ENCODE assay signal across 7 mouse cellular contexts in the genomic region with DNA sequence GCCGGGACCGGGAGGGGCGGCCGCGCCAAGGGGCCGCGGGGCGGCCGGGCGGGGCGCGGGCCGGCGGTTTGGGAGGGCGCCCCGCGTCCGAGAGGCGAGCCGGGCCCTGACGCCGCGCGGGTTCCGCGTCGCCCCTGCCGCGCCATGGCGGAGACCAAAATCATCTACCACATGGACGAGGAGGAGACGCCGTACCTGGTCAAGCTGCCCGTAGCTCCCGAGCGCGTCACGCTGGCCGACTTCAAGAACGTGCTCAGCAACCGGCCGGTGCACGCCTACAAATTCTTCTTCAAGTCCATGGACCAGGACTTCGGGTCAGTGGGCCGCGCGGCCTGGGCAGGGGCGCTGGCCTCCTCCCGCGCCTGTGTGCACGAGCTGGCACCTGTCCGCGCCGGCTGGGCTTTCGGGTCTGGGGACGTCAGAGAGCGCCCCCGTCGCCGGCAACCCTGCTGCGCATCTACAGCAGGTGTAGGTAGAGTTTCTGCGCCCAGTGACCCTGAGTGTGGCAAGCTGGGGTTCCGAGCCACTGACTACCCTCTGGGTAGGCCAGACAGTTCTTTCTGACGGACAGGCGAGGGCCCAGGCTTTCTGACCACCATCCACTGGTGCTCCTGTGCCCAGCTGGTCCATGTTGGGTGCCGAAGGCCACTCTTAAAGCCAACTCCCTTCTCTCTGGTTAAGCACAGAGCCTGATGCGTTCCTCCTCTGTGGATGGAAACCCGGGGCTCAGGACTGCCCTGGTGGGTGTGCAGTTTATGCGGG. TPM values are rescaled to one million over a fixed set of nuclear protein-coding genes. Genes with fewer than 3 reads are reported as not detected.
DNase-seq lines count a peak whose midpoint lies in the region; ATAC-seq and TF ChIP-seq lines count a peak whose summit lies in the region.

No protein-coding gene starts in this region.

- no peak for DNase-seq in ES-E14 (ENCODE audit: low read depth, low spot score)
- peak; percentile 46 to 55 for DNase-seq in adrenal gland, postnatal 36 days
- peak; percentile 72 for DNase-seq in forebrain, embryonic 11.5 days (ENCODE audit: low spot score)
- DNase-seq in liver, embryonic 11.5 days (ENCODE audit: low spot score): peak; percentile 69
- no peak for DNase-seq in midbrain, postnatal 0 days (ENCODE audit: low spot score)
- peak; percentile 57 to 73 for DNase-seq in thymus, postnatal 36 days

- H3K4me3 ChIP-seq in ES-E14 (ENCODE audit: insufficient read depth in 1 of 2, low read depth in 1 of 2, low read length in 2 of 2, poor library complexity in 1 of 2, severe bottlenecking in 1 of 2): peak overlapping the region; percentile 74 to 96
- peak overlapping the region; percentile 93 for H3K4me3 ChIP-seq in forebrain, embryonic 11.5 days (ENCODE audit: low read depth, low read length)
- peak overlapping the region; percentile 90 for H3K4me3 ChIP-seq in hindbrain, embryonic 16.5 days (ENCODE audit: low read length)
- H3K4me3 ChIP-seq in liver, embryonic 11.5 days (ENCODE audit: low read depth, low read length): peak overlapping the region; percentile 95
- peak overlapping the region; percentile 86 for H3K4me3 ChIP-seq in midbrain, postnatal 0 days (ENCODE audit: low read depth, low read length)

- H3K9ac ChIP-seq in ES-E14 (ENCODE audit: insufficient read depth, low read depth, low read length, poor library complexity, severe bottlenecking): peak overlapping the region; percentile 87
- H3K9ac ChIP-seq in forebrain, embryonic 11.5 days (ENCODE audit: low read length): peak overlapping the region; percentile 88
- peak overlapping the region; percentile 99 for H3K9ac ChIP-seq in hindbrain, embryonic 16.5 days (ENCODE audit: low read depth, low read length)
- peak overlapping the region; percentile 91 for H3K9ac ChIP-seq in liver, embryonic 11.5 days (ENCODE audit: low read depth, low read length)
- H3K9ac ChIP-seq in midbrain, postnatal 0 days (replicated peaks; ENCODE audit: low read length, poor library complexity, severe bottlenecking): peak overlapping the region; percentile 86

- H3K9me3 ChIP-seq in ES-E14 (ENCODE audit: control insufficient read depth, insufficient read depth, low read depth, low read length): no peaks in the 10 kb centered on the region
- no peaks in the 10 kb centered on the region for H3K9me3 ChIP-seq in forebrain, embryonic 11.5 days (ENCODE audit: control insufficient read depth, low read length)
- H3K9me3 ChIP-seq in hindbrain, embryonic 16.5 days (ENCODE audit: control insufficient read depth, low read length): no peaks in the 10 kb centered on the region
- H3K9me3 ChIP-seq in liver, embryonic 11.5 days (ENCODE audit: control insufficient read depth, low read length): no peaks in the 10 kb centered on the region
- H3K9me3 ChIP-seq in midbrain, postnatal 0 days (ENCODE audit: low read length): no peaks in the 10 kb centered on the region

- in situ Hi-C loops in ES-E14 (cut with MboI; ENCODE audit: low sequenced_read_pairs in 2 of 2, unreplicated experiment in 2 of 2): no loop called here

- H3K27ac ChIP-seq in ES-E14 (ENCODE audit: insufficient read depth, low read depth, low read length, poor library complexity, severe bottlenecking): no peak overlapping the region
- H3K27ac ChIP-seq in forebrain, embryonic 11.5 days (ENCODE audit: low read depth, low read length): peak overlapping the region; percentile 12; the same call in 1 of the 2 replicates
- H3K27ac ChIP-seq in hindbrain, embryonic 16.5 days (ENCODE audit: low read depth, low read length): peak overlapping the region; percentile 85
- peak overlapping the region; percentile 54 for H3K27ac ChIP-seq in liver, embryonic 11.5 days (ENCODE audit: low read depth, low read length)
- H3K27ac ChIP-seq in midbrain, postnatal 0 days (ENCODE audit: low read depth, low read length): peak overlapping the region; percentile 82

- peaks cover 5 to 9% of the 10 kb centered on the region in 2 experiments; a peak in 3 of 4 replicates for H3K4me1 ChIP-seq in ES-E14 (ENCODE audit: control insufficient read depth in 2 of 2, insufficient read depth in 2 of 2, low read length in 2 of 2, poor library complexity in 1 of 2)
- H3K4me1 ChIP-seq in forebrain, embryonic 11.5 days (replicated peaks; ENCODE audit: control insufficient read depth, insufficient read depth, low read length): peaks cover 10% of the 10 kb centered on the region; the same call in 1 of the 2 replicates
- peaks cover 38% of the 10 kb centered on the region for H3K4me1 ChIP-seq in hindbrain, embryonic 16.5 days (ENCODE audit: control insufficient read depth, insufficient read depth, low read depth, low read length)
- peaks cover 24% of the 10 kb centered on the region for H3K4me1 ChIP-seq in liver, embryonic 11.5 days (replicated peaks; ENCODE audit: control insufficient read depth, insufficient read depth, low read length)
- peaks cover 17% of the 10 kb centered on the region for H3K4me1 ChIP-seq in midbrain, postnatal 0 days (ENCODE audit: insufficient read depth, low read length)

- peak; percentile 37 for ATAC-seq in forebrain, embryonic 11.5 days (replicated peaks; ENCODE audit: low FRiP score)
- ATAC-seq in hindbrain, embryonic 16.5 days: peak; percentile 4; the same call in 1 of the 2 replicates
- peak; percentile 53 for ATAC-seq in liver, embryonic 11.5 days (replicated peaks; ENCODE audit: low FRiP score)
- peak; percentile 56 for ATAC-seq in midbrain, postnatal 0 days (ENCODE audit: low FRiP score)

- no peak for TF ChIP-seq CTCF in midbrain, postnatal 0 days (IDR thresholded peaks at IDR 0.05)

- WGBS in forebrain, embryonic 11.5 days: 1% methylated on average over 61 of the region's 69 CpGs
- 1% methylated on average over 60 of the region's 69 CpGs for WGBS in hindbrain, embryonic 16.5 days
- 2% methylated on average over 68 of the region's 69 CpGs for WGBS in liver, embryonic 11.5 days
- WGBS in midbrain, postnatal 0 days: under 1% methylated on average over 65 of the region's 69 CpGs

- no peaks in the 10 kb centered on the region for H3K36me3 ChIP-seq in ES-E14 (ENCODE audit: control insufficient read depth, insufficient read depth, low read length, poor library complexity, severe bottlenecking)
- no peaks in the 10 kb centered on the region for H3K36me3 ChIP-seq in forebrain, embryonic 11.5 days (ENCODE audit: control insufficient read depth, insufficient read depth, low read length)
- H3K36me3 ChIP-seq in hindbrain, embryonic 16.5 days (ENCODE audit: control insufficient read depth, insufficient read depth, low read length): no peaks in the 10 kb centered on the region; the same call in 1 of the 2 replicates
- 0 out of 2 replicates have a peak, but pooled peaks cover 2% of the 10 kb centered on the region for H3K36me3 ChIP-seq in liver, embryonic 11.5 days (ENCODE audit: control insufficient read depth, insufficient read depth, low read length)
- no peaks in the 10 kb centered on the region for H3K36me3 ChIP-seq in midbrain, postnatal 0 days (ENCODE audit: insufficient read depth, low read length)

- peak overlapping the region; percentile 89 for H3K4me2 ChIP-seq in forebrain, embryonic 11.5 days (ENCODE audit: low read depth, low read length, severe bottlenecking)
- peak overlapping the region; percentile 93 for H3K4me2 ChIP-seq in hindbrain, embryonic 16.5 days (ENCODE audit: low read length)
- H3K4me2 ChIP-seq in liver, embryonic 11.5 days: peak overlapping the region; percentile 98
- H3K4me2 ChIP-seq in midbrain, postnatal 0 days (ENCODE audit: low read depth, low read length, poor library complexity, severe bottlenecking): peak overlapping the region; percentile 95

- H3K27me3 ChIP-seq in forebrain, embryonic 11.5 days (ENCODE audit: control insufficient read depth, insufficient read depth, low read length): no peaks in the 10 kb centered on the region
- no peaks in the 10 kb centered on the region for H3K27me3 ChIP-seq in hindbrain, embryonic 16.5 days (replicated peaks; ENCODE audit: control insufficient read depth, insufficient read depth, low read length)
- H3K27me3 ChIP-seq in liver, embryonic 11.5 days (replicated peaks; ENCODE audit: control insufficient read depth, insufficient read depth, low read length): no peaks in the 10 kb centered on the region
- H3K27me3 ChIP-seq in midbrain, postnatal 0 days (ENCODE audit: insufficient read depth, low read length): no peaks in the 10 kb centered on the region

RNA-seq across cellular contexts. Expression of a gene that starts 0.6 kb away (rescaled TPM):
- total RNA-seq in ES-E14 (2012; rRNA removed): 49.8 and 88.0 TPM in 2 replicates
- total RNA-seq in adrenal gland, postnatal 36 days (2021): 10 to 100 TPM; 61.2 to 61.7 TPM
- polyA plus RNA-seq in forebrain, embryonic 11.5 days (2014; fragmentation: Nextera tagmentation; extraction: Ambion mirVana): 17.9 and 18.0 TPM in 2 replicates
- 10.2 and 10.7 TPM in 2 replicates for polyA plus RNA-seq in hindbrain, embryonic 16.5 days (2015; fragmentation: Nextera tagmentation; extraction: Ambion mirVana)
- polyA plus RNA-seq in liver, embryonic 11.5 days (2014; fragmentation: Nextera tagmentation; extraction: Ambion mirVana): 7.0 and 11.0 TPM in 2 replicates
- 141 and 156 TPM in 2 replicates for total RNA-seq in midbrain, postnatal 0 days (2014; rRNA removed)
- 17.5 TPM in 2 replicates for polyA plus RNA-seq in midbrain, postnatal 0 days (2015; fragmentation: Nextera tagmentation; extraction: Ambion mirVana)

RNA-seq across cellular contexts. Expression of a gene that starts 8.3 kb away (rescaled TPM):
- total RNA-seq in ES-E14 (2012; rRNA removed): 14.2 and 14.4 TPM in 2 replicates
- total RNA-seq in adrenal gland, postnatal 36 days (2021): 10 to 100 TPM; 40.2 to 47.0 TPM
- polyA plus RNA-seq in forebrain, embryonic 11.5 days (2014; fragmentation: Nextera tagmentation; extraction: Ambion mirVana): 28.8 and 29.3 TPM in 2 replicates
- polyA plus RNA-seq in hindbrain, embryonic 16.5 days (2015; fragmentation: Nextera tagmentation; extraction: Ambion mirVana): 35.7 and 36.5 TPM in 2 replicates
- polyA plus RNA-seq in liver, embryonic 11.5 days (2014; fragmentation: Nextera tagmentation; extraction: Ambion mirVana): 14.9 and 16.6 TPM in 2 replicates
- total RNA-seq in midbrain, postnatal 0 days (2014; rRNA removed): 35.5 and 37.2 TPM in 2 replicates
- polyA plus RNA-seq in midbrain, postnatal 0 days (2015; fragmentation: Nextera tagmentation; extraction: Ambion mirVana): 27.2 and 32.7 TPM in 2 replicates

RNA-seq across cellular contexts. Expression of a gene that starts 15.4 kb away (rescaled TPM):
- total RNA-seq in ES-E14 (2012; rRNA removed): 0.40 and 0.58 TPM in 2 replicates
- under 1 TPM; 0.23 TPM for total RNA-seq in adrenal gland, postnatal 36 days (2021)
- 0.45 and 0.60 TPM in 2 replicates for polyA plus RNA-seq in forebrain, embryonic 11.5 days (2014; fragmentation: Nextera tagmentation; extraction: Ambion mirVana)
- 0.29 and 0.40 TPM in 2 replicates for polyA plus RNA-seq in hindbrain, embryonic 16.5 days (2015; fragmentation: Nextera tagmentation; extraction: Ambion mirVana)
- 0.22 and 0.26 TPM in 2 replicates for polyA plus RNA-seq in liver, embryonic 11.5 days (2014; fragmentation: Nextera tagmentation; extraction: Ambion mirVana)
- total RNA-seq in midbrain, postnatal 0 days (2014; rRNA removed): 0.38 and 1.2 TPM in 2 replicates
- polyA plus RNA-seq in midbrain, postnatal 0 days (2015; fragmentation: Nextera tagmentation; extraction: Ambion mirVana): 0.12 and 0.22 TPM in 2 replicates

RNA-seq across cellular contexts. Expression of a gene that starts 16.7 kb away (rescaled TPM):
- 156 and 162 TPM in 2 replicates for total RNA-seq in ES-E14 (2012; rRNA removed)
- 100 to 1,000 TPM; 140 to 170 TPM for total RNA-seq in adrenal gland, postnatal 36 days (2021)
- 132 and 141 TPM in 2 replicates for polyA plus RNA-seq in forebrain, embryonic 11.5 days (2014; fragmentation: Nextera tagmentation; extraction: Ambion mirVana)
- polyA plus RNA-seq in hindbrain, embryonic 16.5 days (2015; fragmentation: Nextera tagmentation; extraction: Ambion mirVana): 133 and 143 TPM in 2 replicates
- 199 and 212 TPM in 2 replicates for polyA plus RNA-seq in liver, embryonic 11.5 days (2014; fragmentation: Nextera tagmentation; extraction: Ambion mirVana)
- total RNA-seq in midbrain, postnatal 0 days (2014; rRNA removed): 90.9 and 102 TPM in 2 replicates
- 155 and 158 TPM in 2 replicates for polyA plus RNA-seq in midbrain, postnatal 0 days (2015; fragmentation: Nextera tagmentation; extraction: Ambion mirVana)

RNA-seq across cellular contexts. Expression of a gene that starts 21.5 kb away (rescaled TPM):
- total RNA-seq in ES-E14 (2012; rRNA removed): 9.7 and 10.1 TPM in 2 replicates
- 10 to 100 TPM in 1 of 2 experiments, 1 to 10 TPM in 1; 9.7 to 21.8 TPM for total RNA-seq in adrenal gland, postnatal 36 days (2021)
- 22.3 and 27.0 TPM in 2 replicates for polyA plus RNA-seq in forebrain, embryonic 11.5 days (2014; fragmentation: Nextera tagmentation; extraction: Ambion mirVana)
- 30.2 and 31.7 TPM in 2 replicates for polyA plus RNA-seq in hindbrain, embryonic 16.5 days (2015; fragmentation: Nextera tagmentation; extraction: Ambion mirVana)
- 16.4 and 16.9 TPM in 2 replicates for polyA plus RNA-seq in liver, embryonic 11.5 days (2014; fragmentation: Nextera tagmentation; extraction: Ambion mirVana)
- total RNA-seq in midbrain, postnatal 0 days (2014; rRNA removed): 35.3 and 43.7 TPM in 2 replicates
- polyA plus RNA-seq in midbrain, postnatal 0 days (2015; fragmentation: Nextera tagmentation; extraction: Ambion mirVana): 27.3 and 32.1 TPM in 2 replicates

Comparison
In these comparisons a context has a peak if more than half of its experiments do, and no peak if none do; other contexts are left out.
1. DNase-seq: peak in adrenal gland, postnatal 36 days (2 of 2), forebrain, embryonic 11.5 days (single experiment), liver, embryonic 11.5 days (single experiment) and thymus, postnatal 36 days (2 of 2); none in ES-E14 (single experiment) and midbrain, postnatal 0 days (single experiment).
2. ATAC-seq: peak in every context shown above with its lines; median percentile 56 in midbrain, postnatal 0 days; 53 in liver, embryonic 11.5 days; 37 in forebrain, embryonic 11.5 days; 4 in hindbrain, embryonic 16.5 days.
3. Peak in every context shown above with its lines, with median percentiles within 50 percentile points of each other: H3K4me3 ChIP-seq, H3K9ac ChIP-seq and H3K4me2 ChIP-seq.